Mouse (Mus musculus) layer of hippocampus, adult 18-20 months (tissue): ENCODE data around the gene Frmd4b. TPM values are rescaled to one million over a fixed set of nuclear protein-coding genes. Genes with fewer than 3 reads are reported as not detected.

Experiments used
- DNase-seq, 2 experiments: peaks; one replicate each; pipeline ENCODE4 v3.0.0; 2022; ENCODE audit warnings: low spot score in 2 of 2
- total RNA-seq, 2 experiments: library from RNA; stranded (reverse); gene quantifications; 2 replicates each; pipeline ENCODE4 v1.2.3; 2021

Gene Frmd4b
- total RNA-seq, 2 experiments from 2014 or later, result 24.1 to 25.2 TPM

DNA sequence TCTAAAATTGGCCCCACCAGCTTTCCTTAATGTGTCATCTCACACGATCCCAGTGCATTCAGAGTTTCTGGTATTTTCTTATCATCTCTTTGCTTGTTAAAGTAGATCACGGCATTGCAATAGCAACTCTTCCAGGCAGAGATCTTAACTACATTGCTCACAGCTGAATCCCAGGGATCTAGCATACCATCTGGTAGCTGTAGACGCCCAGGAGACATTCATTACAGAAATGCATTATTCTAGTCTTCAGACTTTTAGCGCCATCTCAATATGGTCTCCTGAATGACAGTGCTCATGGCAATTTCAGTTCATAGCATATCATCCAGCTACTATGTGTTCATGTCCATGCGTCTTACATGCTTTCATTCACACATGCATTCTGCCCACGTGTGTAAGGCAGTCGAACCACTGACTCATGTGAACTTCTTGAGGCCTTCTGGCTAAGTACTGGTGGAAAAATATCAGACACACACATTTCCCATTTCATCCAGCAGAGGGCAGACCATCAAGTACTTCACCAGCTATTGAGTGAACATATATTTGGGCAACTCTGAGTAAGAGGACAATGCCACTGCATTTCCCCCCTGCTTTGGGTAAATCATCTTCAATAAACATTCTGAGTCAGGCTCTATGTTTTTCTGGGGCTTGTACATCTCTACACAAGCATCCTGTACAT, 197.4 kb downstream of the Frmd4b start:
- DNase-seq, result peak; percentile 73 to 94

DNA sequence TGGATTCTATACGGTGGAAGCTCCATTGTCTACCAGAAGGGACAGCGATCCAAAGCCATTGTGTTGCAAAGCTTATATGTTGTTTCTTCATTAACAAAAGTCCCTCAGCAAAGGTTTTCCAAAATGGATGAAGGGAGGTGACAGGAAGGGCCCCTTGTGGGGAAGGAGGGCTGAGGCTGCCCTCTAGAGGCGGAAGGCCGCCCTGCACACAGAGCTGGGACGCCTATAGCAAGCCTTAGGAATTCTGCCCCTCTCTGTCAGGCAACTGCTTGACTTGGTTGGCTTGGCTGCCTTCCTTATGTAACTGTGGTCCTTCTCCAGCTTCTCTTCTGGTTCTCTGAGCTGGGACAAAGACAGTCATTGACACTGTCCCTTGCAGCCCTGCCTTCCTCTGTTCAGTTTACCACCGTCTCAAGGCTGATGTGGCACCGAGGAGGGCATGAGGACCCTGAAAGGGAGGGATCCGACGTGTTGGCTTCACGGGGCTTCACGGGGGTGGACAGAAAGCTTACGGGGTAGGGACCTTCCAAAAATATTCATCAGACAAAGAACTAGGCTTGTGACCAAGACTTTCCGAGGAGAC, 200.3 kb downstream of the Frmd4b start:
- DNase-seq, result peak in 1 of 2 experiments; percentile 72

DNA sequence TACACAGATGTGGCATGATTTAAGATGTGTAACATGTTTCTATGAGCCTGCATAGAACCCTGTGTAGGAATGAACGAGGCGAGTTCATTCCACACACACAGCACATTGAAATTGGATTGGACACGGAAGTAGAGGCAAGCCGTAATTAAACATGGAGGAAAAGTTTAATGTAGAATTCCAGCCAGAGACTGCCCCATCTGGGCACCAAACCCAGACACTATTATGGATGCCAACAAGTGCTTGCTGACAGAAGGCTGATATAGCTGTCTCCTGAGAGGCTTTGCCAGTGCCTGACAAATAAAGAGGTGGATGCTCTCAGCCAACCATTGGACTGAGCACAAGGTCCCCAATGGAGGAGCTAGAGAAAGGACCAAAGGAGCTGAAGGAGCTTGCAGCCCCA, 201.8 kb downstream of the Frmd4b start:
- peak in 1 of 2 experiments; percentile 29 for DNase-seq

DNA sequence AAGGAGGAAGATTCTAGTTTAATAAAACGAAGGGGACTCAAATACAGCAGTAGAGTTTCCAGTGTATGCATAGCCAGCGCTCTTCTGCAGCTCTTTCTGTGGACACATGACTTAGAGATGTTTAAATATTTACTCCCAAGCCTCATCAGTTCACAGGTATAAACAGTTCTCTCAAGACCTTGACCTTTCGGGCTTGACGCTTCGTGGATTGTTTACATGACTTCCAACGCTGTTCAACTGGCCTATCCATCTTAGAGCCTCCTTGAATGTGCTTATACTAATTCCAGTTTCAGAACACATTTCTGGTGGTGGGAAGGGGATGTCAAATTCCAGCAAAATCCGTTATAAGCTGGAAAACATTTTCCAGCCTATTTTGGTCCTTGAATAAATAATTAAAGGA, 203.9 kb downstream of the Frmd4b start:
- DNase-seq, result no peak

DNA sequence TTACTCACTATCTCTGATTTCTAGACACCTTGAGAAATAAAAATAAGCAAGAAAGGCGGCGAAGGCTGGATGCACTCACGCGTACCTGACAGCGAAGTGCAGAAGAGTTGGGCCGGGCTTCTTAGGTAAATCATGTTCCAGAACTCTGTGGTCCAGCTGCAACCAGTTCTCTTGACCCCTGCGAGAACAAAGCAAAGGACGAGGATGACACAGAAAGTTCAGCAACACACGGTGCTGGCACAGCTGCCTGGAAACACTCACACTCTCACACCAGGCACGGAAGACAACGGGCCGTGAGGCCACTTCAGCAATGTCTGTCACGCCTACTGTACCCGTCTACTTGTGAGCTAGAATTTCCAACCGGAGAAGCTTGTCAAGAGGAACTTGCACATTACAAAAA, 204.9 kb downstream of the Frmd4b start:
- no peak for DNase-seq

DNA sequence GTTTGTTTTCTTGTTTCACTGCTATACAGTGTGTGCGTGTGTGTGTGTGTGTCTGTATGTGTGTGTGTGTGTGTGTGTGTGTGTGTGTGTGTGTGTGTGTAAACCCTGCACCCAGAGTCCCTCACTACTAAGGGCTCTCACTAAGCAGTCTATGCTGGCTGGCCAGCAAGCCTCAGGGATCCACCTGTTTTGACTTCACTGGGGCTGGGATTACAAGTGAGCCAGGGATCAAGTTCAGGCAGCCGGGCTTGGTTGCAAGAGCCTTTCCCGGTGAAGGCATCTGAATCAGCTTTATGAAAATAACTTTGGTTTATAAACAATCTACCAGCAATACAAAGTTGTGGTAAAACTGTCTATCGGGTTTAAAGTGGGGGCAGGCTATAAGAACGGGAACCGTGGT, 206.0 kb downstream of the Frmd4b start:
- no peak for DNase-seq

DNA sequence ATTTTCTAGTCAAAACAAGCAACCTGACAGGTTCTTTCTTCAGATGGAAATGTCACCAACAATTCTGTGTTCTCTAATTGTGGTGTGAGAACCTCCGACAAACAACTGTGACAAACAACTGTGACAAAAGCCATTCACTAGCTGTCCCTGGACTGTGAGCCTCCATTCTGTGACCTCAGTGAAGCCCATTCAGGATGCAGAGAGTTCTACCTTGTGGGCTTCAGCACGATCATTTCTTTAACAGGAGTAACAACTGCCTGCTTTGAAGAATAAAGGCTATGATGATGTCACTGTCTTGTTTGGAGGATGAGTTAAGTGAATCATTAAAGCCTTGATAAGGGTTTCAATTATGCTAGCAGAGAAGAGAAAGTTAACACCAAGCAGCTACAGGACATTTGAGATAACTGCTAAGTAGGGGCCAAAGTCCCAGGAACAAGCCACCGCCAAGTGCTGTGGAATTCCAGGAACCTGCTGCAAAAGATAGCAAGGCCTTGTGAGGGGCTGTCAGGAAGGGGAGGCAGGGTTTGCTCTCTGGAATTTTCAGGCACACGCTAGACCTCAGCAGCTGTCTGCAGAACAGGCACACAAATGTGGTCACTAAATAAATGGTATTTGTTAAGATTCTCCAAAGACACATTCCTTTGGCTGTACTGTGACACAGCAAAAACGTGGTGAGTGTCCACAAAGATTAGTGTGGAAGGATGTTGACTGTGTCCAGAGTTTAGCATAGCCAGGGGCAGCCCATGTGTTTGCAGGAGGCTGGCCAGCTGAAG, 207.7 kb downstream of the Frmd4b start:
- no peak for DNase-seq

DNA sequence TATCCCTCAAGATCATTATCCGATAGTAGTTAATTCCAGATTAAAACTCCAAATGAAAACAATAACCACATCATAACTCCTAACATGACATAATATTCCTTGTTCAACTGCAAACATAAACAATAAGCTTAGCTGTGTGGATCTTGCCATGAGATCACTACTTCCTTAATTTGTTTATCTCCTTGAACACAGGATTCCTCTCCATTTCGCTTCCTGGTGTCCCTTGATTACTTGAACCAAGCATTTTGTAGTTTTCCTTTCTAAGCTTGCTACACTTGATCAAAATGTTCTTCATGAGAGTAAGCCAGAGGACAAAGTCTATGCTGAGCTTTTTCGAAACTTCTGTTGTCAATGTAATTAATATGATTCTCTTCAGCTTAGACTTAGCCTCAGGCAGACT, 209.4 kb downstream of the Frmd4b start:
- no peak for DNase-seq

DNA sequence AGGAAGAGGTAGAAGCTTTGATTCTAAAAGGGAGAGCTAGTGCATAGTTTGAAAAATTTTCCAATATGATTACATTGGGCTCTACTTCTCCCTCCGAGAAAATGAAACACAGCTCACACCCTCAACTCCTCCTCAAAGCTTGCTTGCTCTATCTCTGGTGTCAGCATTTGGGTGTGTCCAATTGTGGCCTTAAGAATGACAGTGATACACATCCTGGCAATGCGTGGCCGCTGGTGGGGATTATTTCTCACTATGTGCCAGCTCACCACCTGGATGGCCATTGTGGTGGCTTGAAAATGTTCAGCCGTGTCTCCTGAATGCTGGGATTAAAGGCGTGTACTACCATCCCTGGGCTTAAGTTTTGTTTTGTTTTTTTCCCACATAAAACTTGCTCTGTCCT, 209.9 kb downstream of the Frmd4b start:
- DNase-seq, result no peak

DNA sequence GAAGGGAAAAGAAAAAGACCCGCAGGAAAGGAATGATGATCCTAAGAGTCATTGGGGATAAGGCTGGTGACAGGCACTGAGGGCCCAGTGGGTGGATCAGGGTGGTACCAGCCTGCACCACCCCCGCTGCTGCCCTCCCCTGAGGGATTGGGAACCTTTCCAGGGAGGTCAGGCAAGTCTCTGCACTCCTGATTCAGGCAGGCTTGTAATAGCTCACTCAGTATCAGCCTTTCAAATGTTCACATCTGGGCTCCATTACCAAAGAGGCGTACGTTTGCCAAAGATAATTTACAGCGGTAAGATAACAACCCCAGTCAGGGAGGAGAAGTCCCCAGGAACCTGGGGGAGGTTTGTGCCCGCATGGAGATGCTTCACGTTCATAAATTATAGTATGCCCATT, 212.0 kb downstream of the Frmd4b start:
- peak in 1 of 2 experiments; percentile 25 for DNase-seq

DNA sequence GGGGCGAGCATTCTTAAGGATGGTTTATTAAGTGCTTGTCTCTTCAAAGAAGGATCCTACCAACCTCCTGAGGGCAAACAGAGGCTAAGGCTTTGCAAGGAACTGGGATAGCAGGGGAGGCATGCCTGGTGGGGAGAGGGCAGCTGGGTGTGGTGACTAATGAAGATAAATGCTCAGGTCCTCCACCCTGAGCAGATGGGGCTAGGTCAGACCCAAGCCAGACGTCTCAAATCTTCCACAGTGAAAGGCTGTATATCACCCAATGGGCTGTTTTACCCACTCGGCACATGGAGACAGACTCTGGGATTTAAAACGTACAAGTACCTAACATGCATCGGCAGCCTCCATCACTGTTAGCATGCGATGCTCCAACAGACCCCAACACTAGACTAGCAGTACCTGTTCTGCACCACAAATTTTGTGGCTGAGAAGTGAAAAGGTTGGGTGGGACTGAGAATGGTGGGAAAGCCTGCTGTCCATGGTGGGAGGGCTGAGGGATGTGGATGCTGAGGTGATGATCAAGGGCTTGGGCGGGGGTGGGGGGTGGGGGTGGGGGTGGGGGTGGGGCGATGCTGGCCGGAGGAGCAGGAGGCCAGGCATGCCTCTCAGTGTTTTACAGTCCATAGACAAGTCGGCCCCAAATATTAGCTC, 214.4 kb downstream of the Frmd4b start:
- no peak for DNase-seq

DNA sequence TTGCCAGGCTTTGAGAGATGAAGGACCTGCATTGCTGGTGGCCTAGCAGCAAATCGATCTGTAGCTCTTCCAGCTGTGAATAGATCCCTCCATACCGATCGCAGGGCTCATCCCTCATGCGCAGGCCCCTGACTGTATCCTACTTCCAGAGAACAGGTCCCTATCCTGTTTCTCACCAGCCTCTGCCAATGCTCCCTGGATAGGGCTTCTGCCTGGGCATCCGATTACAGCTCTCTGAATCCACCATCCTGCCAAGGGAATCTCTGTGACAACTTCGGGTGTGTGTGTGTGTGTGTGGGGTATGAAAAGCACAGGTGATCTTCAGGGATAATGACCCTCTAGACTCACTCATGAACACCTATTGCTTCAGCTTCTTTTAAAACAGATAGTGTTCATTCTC, 216.9 kb downstream of the Frmd4b start:
- no peak for DNase-seq

DNA sequence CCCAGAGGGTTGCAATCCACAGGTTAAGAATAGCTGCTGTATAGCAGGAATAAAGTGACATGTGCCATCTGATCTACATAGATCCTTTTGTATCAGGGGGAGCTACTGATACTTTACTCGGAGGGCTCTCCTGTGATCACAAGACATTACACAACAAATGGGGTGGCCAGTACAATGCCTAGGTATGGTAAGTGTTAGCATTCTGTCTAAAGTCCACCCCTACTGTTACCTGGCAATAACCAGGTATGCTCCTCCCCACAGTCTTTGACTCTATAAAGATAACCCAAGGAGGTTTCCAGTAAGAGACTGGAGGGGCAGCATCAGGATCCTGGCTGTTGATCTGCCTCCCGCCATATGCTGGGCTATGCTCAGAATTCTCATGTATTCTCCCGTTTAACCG, 219.4 kb downstream of the Frmd4b start:
- DNase-seq, result no peak

DNA sequence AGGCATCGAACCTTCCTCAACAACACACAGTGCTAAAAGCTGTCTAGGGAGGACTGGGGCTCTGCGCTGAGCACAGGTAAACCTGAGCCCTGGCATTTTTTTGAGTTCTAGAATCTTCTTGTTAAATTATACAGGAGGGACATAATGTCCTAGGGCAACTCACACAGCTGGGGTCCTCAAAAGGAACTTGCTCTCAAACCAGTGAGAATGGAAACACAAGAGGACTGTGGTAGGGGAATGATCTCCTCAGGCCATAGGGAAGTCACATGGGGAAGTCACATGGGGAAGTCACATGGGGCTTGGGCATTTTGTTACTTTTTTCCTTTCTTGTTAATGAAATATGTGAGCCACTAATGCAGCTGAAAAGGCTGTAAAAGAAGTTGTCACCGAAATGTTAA, 220.4 kb downstream of the Frmd4b start:
- no peak for DNase-seq

DNA sequence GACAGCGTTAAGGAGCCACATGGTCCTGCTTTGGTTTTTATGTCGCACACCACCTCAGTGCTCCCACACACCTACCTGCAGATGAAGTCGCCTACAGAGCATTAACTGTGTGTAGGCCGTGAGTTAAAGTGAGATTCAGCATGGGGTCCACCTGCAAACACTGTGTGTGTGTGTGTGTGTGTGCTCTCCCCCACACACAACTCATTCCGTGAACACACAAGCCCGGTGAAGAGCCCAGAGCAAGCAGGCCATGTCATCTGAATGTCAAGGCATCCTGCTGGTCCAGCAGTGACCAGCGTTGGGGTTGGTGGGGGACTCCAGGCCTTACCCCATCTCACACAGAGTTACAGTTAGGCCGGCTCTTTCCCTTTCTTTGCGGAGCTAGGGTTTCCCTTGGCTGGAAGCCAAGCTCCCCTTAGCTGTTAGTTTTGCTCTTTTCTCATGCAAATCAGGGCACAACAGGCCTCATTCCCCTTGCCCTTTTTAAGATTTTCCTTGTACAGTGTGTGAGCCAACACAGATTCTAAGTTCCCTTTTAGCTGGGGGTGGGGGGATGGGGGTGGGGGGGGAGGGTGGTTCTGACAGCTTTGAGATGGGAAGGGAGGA, 220.9 kb downstream of the Frmd4b start:
- peak in 1 of 2 experiments; percentile 44 for DNase-seq

DNA sequence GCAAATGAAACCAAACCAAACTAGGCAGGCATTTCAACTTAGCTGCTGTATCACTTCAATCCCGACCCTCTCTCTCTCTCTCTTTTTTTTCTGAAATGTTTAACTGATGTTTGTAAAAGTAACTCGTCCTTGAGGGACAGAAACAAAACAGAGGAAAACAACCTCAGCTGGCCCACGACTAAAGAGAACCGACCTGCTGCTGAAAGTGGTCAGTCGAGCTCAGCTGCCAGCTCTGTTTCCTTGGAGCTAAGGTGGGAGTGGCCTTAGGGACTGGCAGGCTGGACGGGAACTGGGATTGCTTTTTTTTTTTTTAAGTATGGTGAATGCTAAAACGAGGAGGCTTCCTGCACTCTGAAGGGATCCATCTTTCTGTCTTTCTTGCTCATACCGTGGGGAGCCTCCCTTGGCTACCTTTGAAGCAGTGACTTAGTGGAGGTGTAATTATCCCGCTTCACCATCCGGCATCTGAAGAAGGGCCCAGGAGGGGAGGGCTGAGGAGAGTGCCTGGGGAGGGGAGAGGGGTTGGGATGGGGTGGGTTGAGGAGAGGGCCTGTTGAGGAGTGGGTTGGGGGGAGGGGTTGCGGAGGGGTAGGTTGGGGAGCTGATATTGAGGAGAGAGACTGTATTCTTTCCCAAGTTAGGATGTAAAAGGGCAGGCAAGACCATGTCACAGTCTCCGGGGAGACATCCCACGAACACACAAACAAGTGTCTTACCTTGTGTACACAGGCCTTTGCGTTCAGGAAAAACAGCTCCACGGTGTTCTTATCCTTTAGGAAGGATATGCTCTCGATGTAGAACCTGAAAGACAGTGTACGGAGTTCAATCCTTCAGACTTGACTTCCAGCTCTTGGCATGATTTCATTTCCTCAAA, 221.6 kb downstream of the Frmd4b start:
- no peak for DNase-seq

DNA sequence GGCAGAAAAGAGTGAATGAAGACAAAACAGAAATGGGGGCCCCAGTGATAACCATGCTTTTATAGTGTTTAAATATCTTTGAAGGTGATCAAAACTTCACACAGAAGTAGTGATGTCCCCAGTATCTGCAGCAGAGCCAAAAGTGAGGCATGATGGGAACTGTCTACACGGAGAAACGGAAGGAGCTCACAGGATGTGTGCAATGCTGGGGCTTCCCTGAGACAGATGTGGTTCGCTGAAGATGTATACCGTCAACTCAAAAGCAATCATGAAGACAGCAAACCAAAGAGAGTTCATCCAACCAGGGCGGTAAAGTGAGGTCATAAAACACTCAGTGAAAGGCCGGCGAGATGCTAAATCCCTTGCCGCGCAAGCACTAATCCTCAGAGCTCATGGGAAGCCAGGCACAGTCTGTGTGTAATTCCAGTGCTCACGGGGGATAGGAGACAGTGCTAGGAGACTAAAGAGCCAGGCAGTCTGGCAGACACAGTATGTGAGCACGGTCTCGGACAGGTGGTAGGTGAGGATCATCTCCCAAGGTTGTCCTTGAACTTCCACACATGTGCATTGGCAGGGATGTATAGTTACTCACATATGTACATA, 222.8 kb downstream of the Frmd4b start:
- DNase-seq, result no peak

DNA sequence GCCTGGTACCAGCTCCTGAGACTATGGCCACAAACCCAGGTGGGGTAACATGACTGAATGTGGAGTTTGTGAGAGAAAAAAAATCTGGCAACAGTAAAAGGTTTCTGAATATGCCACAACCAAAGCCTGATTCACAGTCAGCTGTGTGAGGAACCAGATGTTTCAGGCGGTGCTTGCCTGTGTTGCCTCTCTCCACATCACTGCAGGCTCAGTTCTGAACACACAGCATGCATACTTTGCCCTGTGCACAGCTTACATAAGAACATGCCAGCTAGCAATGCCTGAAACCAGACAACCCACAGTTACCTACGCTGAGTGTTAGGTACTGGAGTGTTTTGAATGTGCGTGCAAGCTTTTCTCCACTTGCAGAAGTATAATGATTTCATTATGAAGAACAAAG, 224.4 kb downstream of the Frmd4b start:
- no peak for DNase-seq

DNA sequence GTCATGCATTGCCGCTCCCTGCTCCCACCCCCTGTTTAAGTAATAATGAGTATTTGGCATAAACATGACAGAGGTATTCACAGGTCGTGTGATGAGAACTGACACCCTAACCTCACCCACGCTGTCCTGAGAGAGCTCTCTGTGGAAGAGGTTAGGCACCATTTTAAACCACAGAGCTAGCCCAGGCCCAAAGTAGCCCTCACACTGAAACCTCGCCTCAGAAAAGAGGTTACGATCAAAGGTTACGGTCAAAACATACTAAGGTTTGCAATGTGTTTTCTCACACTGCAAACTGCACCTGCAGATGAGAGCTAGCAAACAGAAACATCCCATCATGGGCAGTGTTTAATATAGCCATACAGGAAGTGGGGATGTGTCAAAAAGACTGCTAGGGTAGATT, 230.0 kb downstream of the Frmd4b start:
- DNase-seq, result no peak

DNA sequence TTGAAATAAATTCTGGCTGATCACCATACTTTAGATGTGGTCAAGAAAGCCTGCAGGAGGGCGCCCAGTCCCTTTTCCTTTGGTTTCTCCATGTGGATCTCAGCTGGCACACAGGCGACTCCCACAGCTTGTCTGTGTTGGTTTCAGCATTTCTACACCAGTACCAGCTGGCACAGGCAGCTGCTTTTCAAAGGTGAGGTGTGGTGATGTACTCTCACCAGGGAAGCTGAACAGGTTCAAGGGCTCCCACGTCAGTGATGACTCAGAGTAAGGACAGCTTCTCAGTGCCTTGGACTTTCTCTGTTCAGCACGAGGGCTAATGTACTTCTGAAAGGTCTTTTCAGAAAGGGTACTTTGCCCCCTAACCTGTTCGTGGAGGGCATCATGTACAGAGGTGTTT, 232.4 kb downstream of the Frmd4b start:
- DNase-seq, result no peak
